Comparison of ENCODE assay signal across 8 mouse cellular contexts in genomic region chr2:93786175-93786574, GRCm38 (mm10). TPM values are rescaled to one million over a fixed set of nuclear protein-coding genes. Genes with fewer than 3 reads are reported as not detected.
A peak's percentile ranks its signal among the peaks of the same experiment; 100 is the strongest.
DNase-seq lines count a peak whose midpoint lies in the region; ATAC-seq and TF ChIP-seq lines count a peak whose summit lies in the region.

No protein-coding gene starts in this region.

- WGBS in liver, embryonic 11.5 days = 54% methylated on average over 4 of the region's 4 CpGs
- 37% methylated on average over 4 of the region's 4 CpGs for WGBS in neural tube, embryonic 13.5 days

- no peaks in the 10 kb centered on the region for H3K9me3 ChIP-seq in liver, embryonic 11.5 days (ENCODE audit: control insufficient read depth, low read length)
- H3K9me3 ChIP-seq in neural tube, embryonic 13.5 days = no peaks in the 10 kb centered on the region

- no peaks in the 10 kb centered on the region for H3K36me3 ChIP-seq in liver, embryonic 11.5 days (ENCODE audit: control insufficient read depth, insufficient read depth, low read length)
- H3K36me3 ChIP-seq in neural tube, embryonic 13.5 days = peaks cover 25% of the 10 kb centered on the region

- DNase-seq in CD4-positive helper T cell, adult 2 months (ENCODE audit: low read depth, low spot score) = peak; percentile 59
- peak; percentile 63 to 93 for DNase-seq in adrenal gland, adult (ENCODE audit: inconsistent age in 2 of 2, low spot score in 1 of 2)
- peak; percentile 57 for DNase-seq in gastrocnemius, postnatal 14 days
- DNase-seq in kidney, postnatal 10 days = peak; percentile 89
- DNase-seq in liver, embryonic 11.5 days (ENCODE audit: low spot score) = no peak
- peak; percentile 61 for DNase-seq in thymus, postnatal 14 days

- H3K4me3 ChIP-seq in cortical plate, adult 2 months (ENCODE audit: insufficient read depth, low read length) = no peak overlapping the region
- no peak overlapping the region for H3K4me3 ChIP-seq in liver, embryonic 11.5 days (ENCODE audit: low read depth, low read length)
- H3K4me3 ChIP-seq in neural tube, embryonic 13.5 days = no peak overlapping the region

- H3K27ac ChIP-seq in cortical plate, adult 2 months (ENCODE audit: insufficient read depth, low read length) = no peak overlapping the region
- H3K27ac ChIP-seq in liver, embryonic 11.5 days (ENCODE audit: low read depth, low read length) = no peak overlapping the region
- no peak overlapping the region for H3K27ac ChIP-seq in neural tube, embryonic 13.5 days (replicated peaks)

- TF ChIP-seq CTCF in cortical plate, adult 2 months (IDR thresholded peaks at IDR 0.05; ENCODE audit: extremely low read depth, insufficient read depth, low read length) = peak; percentile 65

- H3K4me1 ChIP-seq in cortical plate, adult 2 months (ENCODE audit: control insufficient read depth, insufficient read depth, low read length) = peaks cover 9% of the 10 kb centered on the region
- peaks cover under 1% of the 10 kb centered on the region; the same call in 1 of the 2 replicates for H3K4me1 ChIP-seq in liver, embryonic 11.5 days (replicated peaks; ENCODE audit: control insufficient read depth, insufficient read depth, low read length)
- peaks cover 32% of the 10 kb centered on the region for H3K4me1 ChIP-seq in neural tube, embryonic 13.5 days (replicated peaks)

- H3K4me2 ChIP-seq in liver, embryonic 11.5 days = no peak overlapping the region
- H3K4me2 ChIP-seq in neural tube, embryonic 13.5 days = no peak overlapping the region

- H3K27me3 ChIP-seq in liver, embryonic 11.5 days (replicated peaks; ENCODE audit: control insufficient read depth, insufficient read depth, low read length) = peaks cover 2% of the 10 kb centered on the region; the same call in 1 of the 2 replicates
- H3K27me3 ChIP-seq in neural tube, embryonic 13.5 days = no peaks in the 10 kb centered on the region; the same call in 1 of the 2 replicates

- ATAC-seq in liver, embryonic 11.5 days (replicated peaks; ENCODE audit: low FRiP score) = 0 out of 2 replicates have a peak, but pooled peaks have one; percentile 29
- ATAC-seq in neural tube, embryonic 13.5 days (ENCODE audit: low read depth) = 0 out of 2 replicates have a peak, but pooled peaks have one; percentile 35

- TF ChIP-seq POLR2A in cortical plate, adult 2 months (IDR thresholded peaks at IDR 0.05; ENCODE audit: extremely low read depth, insufficient read depth, low read length) = no peak

- intact Hi-C loops in gastrocnemius, postnatal 14 days (cut with DNase I; ENCODE audit: low total_unique reads) = loop anchor here (5.0 kb wide), 2 partner anchors 129 to 314 kb away; no protein-coding TSS in a partner anchor

- no peak overlapping the region for H3K9ac ChIP-seq in liver, embryonic 11.5 days (ENCODE audit: low read depth, low read length)
- H3K9ac ChIP-seq in neural tube, embryonic 13.5 days = 0 out of 2 replicates have a peak overlapping the region, but pooled peaks have one; percentile 18

RNA-seq across cellular contexts. Expression of gene Ext2, which starts 36.2 kb away (rescaled TPM):
- polyA plus RNA-seq in cortical plate, adult 2 months (2012; rRNA removed) = 32.1 and 34.6 TPM in 2 replicates
- total RNA-seq in gastrocnemius, postnatal 14 days (2021) = 10 to 100 TPM; 33.5 to 37.8 TPM
- polyA plus RNA-seq in liver, embryonic 11.5 days (2014; fragmentation: Nextera tagmentation; extraction: Ambion mirVana) = 68.0 and 72.0 TPM in 2 replicates
- 71.4 and 78.4 TPM in 2 replicates for polyA plus RNA-seq in neural tube, embryonic 13.5 days (2015; fragmentation: Nextera tagmentation; extraction: Ambion mirVana)
